Mouse (Mus musculus): ENCODE measurements around the gene Reg4. TPM values are rescaled to one million over a fixed set of nuclear protein-coding genes. Genes with fewer than 3 reads are reported as not detected.

Reg4 gene
- polyA plus RNA-seq, 1 experiment from 2014 or later, result not detected

Other genes with a start within 250 kb of the Reg4 start
- 14.6 and 19.5 TPM in 2 replicates for gene Notch2, start 208.6 kb upstream of the Reg4 start, polyA plus RNA-seq (2015; fragmentation: Nextera tagmentation; extraction: Ambion mirVana)
- gene Adam30, start 61.5 kb upstream of the Reg4 start, polyA plus RNA-seq (2015; fragmentation: Nextera tagmentation; extraction: Ambion mirVana), result not detected in 2 replicates
- 10.8 and 12.8 TPM in 2 replicates for gene Hmgcs2, start 58.3 kb downstream of the Reg4 start, polyA plus RNA-seq (2015; fragmentation: Nextera tagmentation; extraction: Ambion mirVana)
- 168 and 190 TPM in 2 replicates for gene Phgdh, start 117.8 kb downstream of the Reg4 start, polyA plus RNA-seq (2015; fragmentation: Nextera tagmentation; extraction: Ambion mirVana)
- gene Zfp697, start 160.3 kb downstream of the Reg4 start, polyA plus RNA-seq (2015; fragmentation: Nextera tagmentation; extraction: Ambion mirVana), result 14.7 and 18.1 TPM in 2 replicates
- not detected in 2 replicates for gene Gm4450, start 235.0 kb downstream of the Reg4 start, polyA plus RNA-seq (2015; fragmentation: Nextera tagmentation; extraction: Ambion mirVana)